Comparison of ENCODE assay signal across 8 mouse cellular contexts in the genomic region with DNA sequence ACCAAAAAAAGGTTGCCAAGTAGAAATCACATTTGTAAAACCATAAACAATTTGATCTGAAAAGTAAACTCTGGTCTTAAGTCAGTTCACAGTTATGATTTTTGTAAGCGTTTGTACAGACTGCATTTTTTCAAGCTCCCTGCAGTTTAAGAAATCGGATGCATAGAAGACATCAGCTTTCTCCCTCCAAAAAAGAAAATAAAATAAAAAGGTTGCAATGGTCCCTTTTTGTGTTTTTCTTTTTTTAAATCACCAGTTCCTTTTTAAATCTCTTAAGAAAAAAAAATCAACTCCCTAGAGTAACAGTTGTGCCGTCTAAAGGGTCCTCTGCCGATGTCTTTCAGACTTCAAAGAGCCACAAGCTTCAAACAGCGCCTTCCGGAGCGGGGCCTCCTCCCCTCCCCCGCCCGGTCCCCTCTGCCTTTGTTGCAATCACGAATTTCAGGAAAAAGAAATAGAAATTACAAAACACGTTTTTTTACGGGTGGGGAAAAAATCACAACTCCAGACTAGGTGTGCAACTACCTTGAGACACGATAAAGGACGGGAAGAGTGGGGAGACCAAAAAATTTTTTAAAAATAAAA. TPM values are rescaled to one million over a fixed set of nuclear protein-coding genes. Genes with fewer than 3 reads are reported as not detected.
DNase-seq lines count a peak whose midpoint lies in the region; ATAC-seq and TF ChIP-seq lines count a peak whose summit lies in the region.

No protein-coding gene starts in this region.

- H3K4me2 ChIP-seq in lung, embryonic 14.5 days, result peak overlapping the region; percentile 63
- peak overlapping the region; percentile 26; the same call in 1 of the 2 replicates for H3K4me2 ChIP-seq in forebrain, embryonic 12.5 days
- no peak overlapping the region for H3K4me2 ChIP-seq in liver, embryonic 15.5 days
- peak overlapping the region; percentile 87 for H3K4me2 ChIP-seq in stomach, embryonic 16.5 days (ENCODE audit: low read depth, low read length)

- H3K36me3 ChIP-seq in lung, embryonic 14.5 days (ENCODE audit: insufficient read depth), result 0 out of 2 replicates have a peak, but pooled peaks cover 8% of the 10 kb centered on the region
- H3K36me3 ChIP-seq in forebrain, embryonic 12.5 days (replicated peaks), result peaks cover 18% of the 10 kb centered on the region; the same call in 1 of the 2 replicates
- H3K36me3 ChIP-seq in liver, embryonic 15.5 days (replicated peaks), result no peaks in the 10 kb centered on the region
- no peaks in the 10 kb centered on the region for H3K36me3 ChIP-seq in stomach, embryonic 16.5 days (ENCODE audit: control insufficient read depth, insufficient read depth, low read length)

- peak overlapping the region; percentile 96; the same call in 1 of the 2 replicates for H3K27ac ChIP-seq in lung, embryonic 14.5 days (ENCODE audit: low read depth)
- H3K27ac ChIP-seq in forebrain, embryonic 12.5 days, result peak overlapping the region; percentile 100
- no peak overlapping the region for H3K27ac ChIP-seq in liver, embryonic 15.5 days (replicated peaks)
- no peak overlapping the region for H3K27ac ChIP-seq in stomach, embryonic 16.5 days (ENCODE audit: low read length)

- H3K4me3 ChIP-seq in lung, embryonic 14.5 days (ENCODE audit: low read depth, low read length), result peak overlapping the region; percentile 89
- peak overlapping the region; percentile 100 for H3K4me3 ChIP-seq in forebrain, embryonic 12.5 days (replicated peaks)
- H3K4me3 ChIP-seq in liver, embryonic 15.5 days (replicated peaks), result 0 out of 2 replicates have a peak overlapping the region, but pooled peaks have one; percentile 4
- peak overlapping the region; percentile 70 for H3K4me3 ChIP-seq in stomach, embryonic 16.5 days (replicated peaks; ENCODE audit: low read length)

- peak overlapping the region; percentile 89 for H3K9ac ChIP-seq in lung, embryonic 14.5 days
- peak overlapping the region; percentile 100 for H3K9ac ChIP-seq in forebrain, embryonic 12.5 days
- no peak overlapping the region for H3K9ac ChIP-seq in liver, embryonic 15.5 days
- H3K9ac ChIP-seq in stomach, embryonic 16.5 days (ENCODE audit: low read length), result peak overlapping the region; percentile 60

- no peak for ATAC-seq in lung, embryonic 14.5 days (ENCODE audit: insufficient read depth)
- ATAC-seq in forebrain, embryonic 12.5 days (ENCODE audit: low FRiP score), result no peak
- ATAC-seq in liver, embryonic 15.5 days (ENCODE audit: insufficient read depth), result no peak
- no peak for ATAC-seq in stomach, embryonic 16.5 days (ENCODE audit: insufficient read depth, low FRiP score)
- no peak for ATAC-seq in granulocyte monocyte progenitor cell, adult 5-6 weeks (replicated peaks; ENCODE audit: poor library complexity, severe bottlenecking)

- TF ChIP-seq CTCF in lung, embryonic 14.5 days (IDR thresholded peaks at IDR 0.05; ENCODE audit: low read depth), result no peak

- no peaks in the 10 kb centered on the region for H3K9me3 ChIP-seq in lung, embryonic 14.5 days (ENCODE audit: low read depth, low read length)
- H3K9me3 ChIP-seq in forebrain, embryonic 12.5 days, result no peaks in the 10 kb centered on the region
- H3K9me3 ChIP-seq in liver, embryonic 15.5 days (replicated peaks), result no peaks in the 10 kb centered on the region
- H3K9me3 ChIP-seq in stomach, embryonic 16.5 days (replicated peaks; ENCODE audit: control insufficient read depth, low read length), result no peaks in the 10 kb centered on the region

- DNase-seq in lung, embryonic 14.5 days, result peak; percentile 74
- DNase-seq in lung, adult 18-20 months, result no peak
- DNase-seq in adrenal gland, adult 2 months, result no peak
- DNase-seq in left cerebral cortex, adult 18-20 months (ENCODE audit: low spot score in 2 of 2), result no peak

- WGBS in lung, embryonic 14.5 days, result under 1% methylated on average over 14 of the region's 14 CpGs
- WGBS in forebrain, embryonic 12.5 days, result under 1% methylated on average over 14 of the region's 14 CpGs
- WGBS in liver, embryonic 15.5 days (ENCODE audit: insufficient replicate concordance), result under 1% methylated on average over 14 of the region's 14 CpGs
- under 1% methylated on average over 14 of the region's 14 CpGs for WGBS in stomach, embryonic 16.5 days

- no peaks in the 10 kb centered on the region for H3K27me3 ChIP-seq in lung, embryonic 14.5 days (ENCODE audit: insufficient read depth, low read length)
- H3K27me3 ChIP-seq in forebrain, embryonic 12.5 days, result no peaks in the 10 kb centered on the region
- H3K27me3 ChIP-seq in liver, embryonic 15.5 days, result peaks cover 76% of the 10 kb centered on the region
- H3K27me3 ChIP-seq in stomach, embryonic 16.5 days (ENCODE audit: control insufficient read depth, insufficient read depth, low read length), result no peaks in the 10 kb centered on the region

- H3K4me1 ChIP-seq in lung, embryonic 14.5 days (ENCODE audit: insufficient read depth), result no peaks in the 10 kb centered on the region
- peaks cover 19% of the 10 kb centered on the region for H3K4me1 ChIP-seq in forebrain, embryonic 12.5 days
- peaks cover 12% of the 10 kb centered on the region for H3K4me1 ChIP-seq in liver, embryonic 15.5 days (replicated peaks)
- H3K4me1 ChIP-seq in stomach, embryonic 16.5 days (ENCODE audit: control insufficient read depth, insufficient read depth, low read length), result no peaks in the 10 kb centered on the region

RNA-seq across cellular contexts. Expression of a gene that starts 1.8 kb away (rescaled TPM):
- polyA plus RNA-seq in lung, embryonic 14.5 days (2014; fragmentation: Nextera tagmentation; extraction: Ambion mirVana), result 52.6 and 54.5 TPM in 2 replicates
- polyA plus RNA-seq in forebrain, embryonic 12.5 days (2016; fragmentation: Nextera tagmentation; extraction: Ambion mirVana), result 701 and 760 TPM in 2 replicates
- 0.91 and 0.98 TPM in 2 replicates for polyA plus RNA-seq in liver, embryonic 15.5 days (2015; fragmentation: Nextera tagmentation; extraction: Ambion mirVana)
- 22.2 and 24.3 TPM in 2 replicates for polyA plus RNA-seq in stomach, embryonic 16.5 days (2015; fragmentation: Nextera tagmentation; extraction: Ambion mirVana)
- not detected in 2 replicates for total RNA-seq in granulocyte monocyte progenitor cell, adult 5-6 weeks (2014; fragmentation: Nextera tagmentation)
- total RNA-seq in granulocyte monocyte progenitor cell, adult 5-6 weeks (2017), result not detected in 2 replicates
- total RNA-seq in adrenal gland, adult 2 months (2021), result under 1 TPM in 1 of 2 experiments, not detected in 1; 0.10 TPM
- polyA plus RNA-seq in adrenal gland, adult 2 months (2012; rRNA removed), result 0.10 and 0.16 TPM in 2 replicates
- total RNA-seq in left cerebral cortex, adult 18-20 months (2021), result 10 to 100 TPM; 12.0 to 14.4 TPM

Comparison
In these comparisons a context has a peak if more than half of its experiments do, and no peak if none do; other contexts are left out.
1. H3K27ac ChIP-seq: peak in lung, embryonic 14.5 days (single experiment) and forebrain, embryonic 12.5 days (single experiment); none in liver, embryonic 15.5 days (single experiment) and stomach, embryonic 16.5 days (single experiment).
2. H3K4me3 ChIP-seq: peak in every context shown above with its lines; median percentile 100 in forebrain, embryonic 12.5 days; 89 in lung, embryonic 14.5 days; 70 in stomach, embryonic 16.5 days; 4 in liver, embryonic 15.5 days.
3. RNA of a gene that starts 1.8 kb away (polyA plus RNA-seq): 701 to 760 TPM in forebrain, embryonic 12.5 days, 52.6 to 54.5 TPM in lung, embryonic 14.5 days and 22.2 to 24.3 TPM in stomach, embryonic 16.5 days; 0.91 to 0.98 TPM in liver, embryonic 15.5 days and 0.10 to 0.16 TPM in adrenal gland, adult 2 months; every median in the first group is over 10 times any median in the second.